Mouse (Mus musculus): ENCODE measurements at regions not wholly inside any gene's neighbourhood (a gene's known extent, or its start where the extent isn't known, plus 50 kb on each side); places are given as distances from the start of the nearest gene placed in this dataset.
A peak's percentile ranks its signal among the peaks of the same experiment; 100 is the strongest.
"Not testable (repeated sequence)": the region's sequence is repeated elsewhere in the genome, so short reads cannot be mapped to it uniquely, and the experiment has no call there.

GRCm38 (mm10) chr1:161728546-161729206 lies 59.6 kb downstream of the Fasl start:
- DNase-seq (ENCODE audit: low read depth), result no peak
- TF ChIP-seq CTCF (IDR thresholded peaks at IDR 0.05; ENCODE audit: borderline replicate concordance, extremely low read depth, insufficient read depth, insufficient read length) (no peak), POLR2A (IDR thresholded peaks at IDR 0.05; ENCODE audit: borderline replicate concordance, extremely low read depth, insufficient read depth, insufficient read length, poor library complexity, severe bottlenecking) (no peak)

GRCm38 (mm10) chr1:161727357-161727756 lies 60.9 kb downstream of the Fasl start:
- not testable (repeated sequence) for DNase-seq (ENCODE audit: low read depth)

- not testable (repeated sequence) for DNase-seq (ENCODE audit: low read depth)
Measured at GRCm38 (mm10) chr1:161726098-161726497, 62.2 kb downstream of the Fasl start.

GRCm38 (mm10) chr1:161719876-161720275 lies 68.4 kb downstream of the Fasl start:
- no peak for DNase-seq (ENCODE audit: low read depth)
- TF ChIP-seq POLR2A (IDR thresholded peaks at IDR 0.05; ENCODE audit: borderline replicate concordance, extremely low read depth, insufficient read depth, insufficient read length, poor library complexity, severe bottlenecking) (no peak), CTCF (IDR thresholded peaks at IDR 0.05; ENCODE audit: borderline replicate concordance, extremely low read depth, insufficient read depth, insufficient read length) (no peak)

- TF ChIP-seq POLR2A (IDR thresholded peaks at IDR 0.05; ENCODE audit: borderline replicate concordance, extremely low read depth, insufficient read depth, insufficient read length, poor library complexity, severe bottlenecking) (no peak), CTCF (IDR thresholded peaks at IDR 0.05; ENCODE audit: borderline replicate concordance, extremely low read depth, insufficient read depth, insufficient read length) (no peak)
- DNase-seq (ENCODE audit: low read depth), result no peak
Measured at GRCm38 (mm10) chr1:161718254-161718653, 70.0 kb downstream of the Fasl start.

GRCm38 (mm10) chr1:161712918-161713317 lies 75.4 kb downstream of the Fasl start:
- DNase-seq (ENCODE audit: low read depth), result peak; percentile 74
- peak; percentile 14; the same call in 1 of the 2 replicates for TF ChIP-seq CTCF (IDR thresholded peaks at IDR 0.05; ENCODE audit: borderline replicate concordance, extremely low read depth, insufficient read depth, insufficient read length)
- no peak for TF ChIP-seq POLR2A (IDR thresholded peaks at IDR 0.05; ENCODE audit: borderline replicate concordance, extremely low read depth, insufficient read depth, insufficient read length, poor library complexity, severe bottlenecking)

GRCm38 (mm10) chr1:161712283-161712682 lies 76.0 kb downstream of the Fasl start:
- TF ChIP-seq CTCF (IDR thresholded peaks at IDR 0.05; ENCODE audit: borderline replicate concordance, extremely low read depth, insufficient read depth, insufficient read length), result no peak
- DNase-seq (ENCODE audit: low read depth), result no peak

GRCm38 (mm10) chr1:161707049-161707448 lies 81.2 kb downstream of the Fasl start:
- no peak for DNase-seq (ENCODE audit: low read depth)
- TF ChIP-seq POLR2A (IDR thresholded peaks at IDR 0.05; ENCODE audit: borderline replicate concordance, extremely low read depth, insufficient read depth, insufficient read length, poor library complexity, severe bottlenecking) (no peak), CTCF (IDR thresholded peaks at IDR 0.05; ENCODE audit: borderline replicate concordance, extremely low read depth, insufficient read depth, insufficient read length) (no peak)

GRCm38 (mm10) chr1:161704961-161705360 lies 83.3 kb downstream of the Fasl start:
- DNase-seq (ENCODE audit: low read depth), result no peak
- TF ChIP-seq CTCF (IDR thresholded peaks at IDR 0.05; ENCODE audit: borderline replicate concordance, extremely low read depth, insufficient read depth, insufficient read length) (no peak), POLR2A (IDR thresholded peaks at IDR 0.05; ENCODE audit: borderline replicate concordance, extremely low read depth, insufficient read depth, insufficient read length, poor library complexity, severe bottlenecking) (no peak)

GRCm38 (mm10) chr1:161704527-161704926 lies 83.8 kb downstream of the Fasl start:
- DNase-seq (ENCODE audit: low read depth), result no peak
- no peak for TF ChIP-seq CTCF (IDR thresholded peaks at IDR 0.05; ENCODE audit: borderline replicate concordance, extremely low read depth, insufficient read depth, insufficient read length)

- TF ChIP-seq CTCF (IDR thresholded peaks at IDR 0.05; ENCODE audit: borderline replicate concordance, extremely low read depth, insufficient read depth, insufficient read length), result no peak
- DNase-seq (ENCODE audit: low read depth), result no peak
Measured at GRCm38 (mm10) chr1:161695886-161696285, 92.4 kb downstream of the Fasl start.

- DNase-seq (ENCODE audit: low read depth), result no peak
- TF ChIP-seq POLR2A (IDR thresholded peaks at IDR 0.05; ENCODE audit: borderline replicate concordance, extremely low read depth, insufficient read depth, insufficient read length, poor library complexity, severe bottlenecking) (no peak), CTCF (IDR thresholded peaks at IDR 0.05; ENCODE audit: borderline replicate concordance, extremely low read depth, insufficient read depth, insufficient read length) (no peak)
Measured at GRCm38 (mm10) chr1:161693768-161694160, 94.5 kb downstream of the Fasl start.

All from brain, embryonic 14.5 days (tissue).